Mouse (Mus musculus): ENCODE results near the gene Kcnab2. TPM values are rescaled to one million over a fixed set of nuclear protein-coding genes. Genes with fewer than 3 reads are reported as not detected.

Kcnab2 gene
- polyA plus RNA-seq, 1 experiment, result 34.6 TPM

GRCm38 (mm10) chr4:152344651-152345050, 133.0 kb downstream of the Kcnab2 start:
- 44% methylated on average over 7 of the region's 7 CpGs for WGBS
- no peak for TF ChIP-seq POLR2A (IDR thresholded peaks at IDR 0.05; ENCODE audit: low read depth, low read length)
- no peak for TF ChIP-seq CTCF (IDR thresholded peaks at IDR 0.05; ENCODE audit: extremely low read depth, insufficient read depth, insufficient read length, insufficient replicate concordance)
- no peak for DNase-seq (ENCODE audit: low read depth in 1 of 2, low spot score in 2 of 2)
- Histone ChIP-seq H3K27ac (ENCODE audit: insufficient read depth, low read length) (no peak overlapping the region), H3K27me3 (ENCODE audit: control insufficient read depth, insufficient read depth, low read length) (peaks cover 2% of the 10 kb centered on the region; the same call in 1 of the 2 replicates), H3K4me1 (ENCODE audit: control insufficient read depth, insufficient read depth, insufficient read length) (no peaks in the 10 kb centered on the region), H3K36me3 (ENCODE audit: control insufficient read depth, insufficient read depth, low read length) (no peaks in the 10 kb centered on the region), H3K4me3 (ENCODE audit: extremely low read depth, insufficient read depth, insufficient read length) (no peak overlapping the region)

DNA sequence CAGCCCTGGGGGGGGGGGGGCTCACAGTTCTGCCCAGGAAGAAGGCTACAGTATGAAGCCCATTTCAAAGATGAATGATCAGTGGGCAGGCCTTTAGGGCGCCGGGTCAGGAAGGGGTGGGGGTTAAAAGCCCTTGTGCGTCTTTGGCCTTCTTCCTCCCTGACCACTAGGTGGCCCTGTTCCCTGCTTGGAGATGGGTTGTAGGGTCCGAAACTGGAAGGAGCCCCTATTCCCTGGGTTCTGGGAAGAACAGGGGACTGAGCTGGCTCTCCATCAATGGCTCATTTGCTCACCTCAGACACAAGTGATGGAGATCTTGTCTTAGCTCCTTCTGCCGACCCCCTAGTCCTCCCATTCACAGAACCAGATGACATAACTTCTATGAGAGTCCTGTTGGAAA, 134.4 kb downstream of the Kcnab2 start:
- WGBS, result 12% methylated on average over 5 of the region's 5 CpGs
- DNase-seq (ENCODE audit: low read depth in 1 of 2, low spot score in 2 of 2), result no peak
- no peaks in the 10 kb centered on the region for H3K36me3 ChIP-seq (ENCODE audit: control insufficient read depth, insufficient read depth, low read length)

More for the DNA sequence above, 134.4 kb downstream of the Kcnab2 start:
- TF ChIP-seq CTCF (IDR thresholded peaks at IDR 0.05; ENCODE audit: extremely low read depth, insufficient read depth, insufficient read length, insufficient replicate concordance), result peak; percentile 43; the same call in 1 of the 2 replicates
- no peak for TF ChIP-seq POLR2A (IDR thresholded peaks at IDR 0.05; ENCODE audit: low read depth, low read length)
- Histone ChIP-seq H3K27ac (ENCODE audit: insufficient read depth, low read length) (no peak overlapping the region), H3K27me3 (ENCODE audit: control insufficient read depth, insufficient read depth, low read length) (peaks cover 12% of the 10 kb centered on the region), H3K4me1 (ENCODE audit: control insufficient read depth, insufficient read depth, insufficient read length) (no peaks in the 10 kb centered on the region), H3K4me3 (ENCODE audit: extremely low read depth, insufficient read depth, insufficient read length) (no peak overlapping the region)

Other genes with a start within 250 kb of the Kcnab2 start
- 10.5 and 15.7 TPM in 2 replicates for gene Gpr153, start 203.6 kb downstream of the Kcnab2 start, polyA plus RNA-seq (2012; rRNA removed)
- gene Hes3, start 186.2 kb downstream of the Kcnab2 start, polyA plus RNA-seq (2012; rRNA removed), result 0.11 TPM in 1 of 2 replicates, not detected in the other
- gene Icmt, start 180.6 kb downstream of the Kcnab2 start, polyA plus RNA-seq (2012; rRNA removed), result 16.2 and 19.3 TPM in 2 replicates
- 0.08 TPM in 1 of 2 replicates, not detected in the other for gene Rnf207, start 158.9 kb downstream of the Kcnab2 start, polyA plus RNA-seq (2012; rRNA removed)
- 24.6 and 29.3 TPM in 2 replicates for gene Rpl22, start 152.1 kb downstream of the Kcnab2 start, polyA plus RNA-seq (2012; rRNA removed)
- 0.06 and 0.11 TPM in 2 replicates for gene Chd5, start 139.2 kb downstream of the Kcnab2 start, polyA plus RNA-seq (2012; rRNA removed)
- gene Nphp4, start 1.2 kb downstream of the Kcnab2 start, polyA plus RNA-seq (2012; rRNA removed), result 1.2 and 2.1 TPM in 2 replicates

All from spleen, adult 2 months (tissue).